Mouse (Mus musculus): ENCODE measurements around the gene Lpcat2b. TPM values are rescaled to one million over a fixed set of nuclear protein-coding genes. Genes with fewer than 3 reads are reported as not detected.

The Lpcat2b gene
- polyA plus RNA-seq, 1 experiment from 2014 or later, result not detected

DNA sequence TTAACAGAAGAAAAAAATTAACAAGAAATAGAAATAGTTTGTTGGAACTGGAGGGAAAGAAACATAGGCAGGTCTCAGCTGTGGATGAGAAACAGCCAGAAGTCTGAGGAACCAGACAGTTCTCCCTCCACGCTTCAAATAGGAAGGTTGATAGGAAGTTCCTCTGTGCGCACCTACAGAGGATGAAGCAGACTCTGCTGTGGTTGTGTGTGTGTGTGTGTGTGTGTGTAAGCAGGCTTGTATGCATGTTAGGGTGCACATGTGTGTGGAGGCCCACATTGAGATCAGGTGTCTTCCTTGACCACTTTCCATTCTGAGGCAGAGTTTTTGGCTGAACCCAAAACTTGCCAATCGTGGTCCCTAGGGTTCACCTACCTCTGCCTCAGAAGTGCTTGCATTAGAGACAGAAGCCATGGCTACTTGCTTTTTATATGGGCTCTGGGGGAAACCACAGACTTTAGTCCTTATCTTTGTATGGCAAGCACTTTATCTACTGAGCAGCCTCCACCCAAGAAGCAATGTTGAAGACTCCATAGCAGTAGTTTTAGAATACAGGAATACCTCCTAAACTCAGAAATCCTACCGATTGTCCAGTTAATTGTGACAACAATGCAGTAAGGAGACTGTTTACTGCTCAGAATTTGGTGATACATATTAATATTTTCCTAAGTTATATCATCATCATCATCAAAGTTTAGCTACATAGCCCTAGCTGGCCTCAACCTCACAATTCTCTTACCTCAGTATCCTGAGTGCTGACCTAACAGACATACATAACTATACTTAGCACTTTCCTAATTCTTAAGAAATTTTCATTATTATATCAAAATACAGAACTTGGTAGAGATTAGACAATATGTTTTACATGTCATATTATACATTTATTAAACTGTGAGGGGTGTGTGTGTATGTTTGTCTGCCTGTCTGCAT lies 31.1 kb downstream of the Lpcat2b start:
- no peak overlapping the region for H3K27ac ChIP-seq
- H3K4me3 ChIP-seq, result no peak overlapping the region
- H3K9me3 ChIP-seq (replicated peaks), result no peaks in the 10 kb centered on the region
- H3K36me3 ChIP-seq, result no peaks in the 10 kb centered on the region
- DNase-seq (ENCODE audit: low spot score), result no peak
- WGBS, result 90% methylated on average over 4 of the region's 4 CpGs
- H3K27me3 ChIP-seq (ENCODE audit: low read depth, poor library complexity, severe bottlenecking), result no peaks in the 10 kb centered on the region
- no peaks in the 10 kb centered on the region; the same call in 1 of the 2 replicates for H3K4me1 ChIP-seq

DNA sequence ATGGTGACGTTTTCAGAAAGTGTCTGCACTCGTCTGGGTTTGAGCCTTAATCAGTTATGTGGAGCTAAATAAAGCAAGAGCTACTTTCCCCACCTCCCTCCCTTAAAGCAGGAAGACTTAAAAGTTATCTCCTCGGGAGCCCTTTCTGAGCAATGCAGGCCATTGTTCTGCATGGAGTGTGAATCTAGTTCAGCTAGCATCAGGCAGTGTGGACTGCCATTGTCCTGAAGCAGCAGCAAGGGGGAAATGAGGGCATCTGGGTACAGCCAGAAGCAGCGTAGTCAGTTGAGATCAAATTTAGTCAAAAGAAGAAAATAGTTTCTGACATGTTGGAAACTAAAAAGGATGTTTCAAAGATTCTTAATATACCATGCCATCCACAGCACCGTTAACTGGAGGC lies 35.2 kb downstream of the Lpcat2b start:
- Histone ChIP-seq H3K4me3 (no peak overlapping the region), H3K27ac (no peak overlapping the region), H3K36me3 (0 out of 2 replicates have a peak, but pooled peaks cover 3% of the 10 kb centered on the region), H3K4me1 (no peaks in the 10 kb centered on the region; the same call in 1 of the 2 replicates), H3K27me3 (ENCODE audit: low read depth, poor library complexity, severe bottlenecking) (no peaks in the 10 kb centered on the region), H3K9me3 (replicated peaks) (no peaks in the 10 kb centered on the region)
- no peak for DNase-seq (ENCODE audit: low spot score)
- WGBS, result 70% methylated on average over 5 of the region's 5 CpGs

DNA sequence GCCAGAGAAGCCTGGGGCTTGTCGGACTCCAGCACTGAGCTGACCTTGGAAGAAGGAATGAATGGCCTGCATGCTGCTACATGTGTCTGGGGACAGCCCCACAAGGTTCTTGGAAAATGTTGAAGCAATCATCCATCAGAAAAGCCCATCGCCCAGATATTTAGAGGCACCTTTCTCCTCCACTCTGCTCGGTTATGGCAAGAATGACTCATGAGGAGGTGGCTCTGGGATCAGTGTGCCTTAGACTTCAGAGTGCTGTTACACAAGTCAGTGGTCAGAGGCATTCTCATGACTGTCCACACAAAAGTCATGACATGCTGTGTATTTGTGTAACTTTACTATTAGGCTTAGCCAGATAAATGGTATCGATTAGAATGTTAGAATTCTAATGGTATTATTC lies 35.7 kb downstream of the Lpcat2b start:
- no peak for DNase-seq (ENCODE audit: low spot score)
- H3K27ac ChIP-seq, result no peak overlapping the region
- 83% methylated on average over 4 of the region's 4 CpGs for WGBS

DNA sequence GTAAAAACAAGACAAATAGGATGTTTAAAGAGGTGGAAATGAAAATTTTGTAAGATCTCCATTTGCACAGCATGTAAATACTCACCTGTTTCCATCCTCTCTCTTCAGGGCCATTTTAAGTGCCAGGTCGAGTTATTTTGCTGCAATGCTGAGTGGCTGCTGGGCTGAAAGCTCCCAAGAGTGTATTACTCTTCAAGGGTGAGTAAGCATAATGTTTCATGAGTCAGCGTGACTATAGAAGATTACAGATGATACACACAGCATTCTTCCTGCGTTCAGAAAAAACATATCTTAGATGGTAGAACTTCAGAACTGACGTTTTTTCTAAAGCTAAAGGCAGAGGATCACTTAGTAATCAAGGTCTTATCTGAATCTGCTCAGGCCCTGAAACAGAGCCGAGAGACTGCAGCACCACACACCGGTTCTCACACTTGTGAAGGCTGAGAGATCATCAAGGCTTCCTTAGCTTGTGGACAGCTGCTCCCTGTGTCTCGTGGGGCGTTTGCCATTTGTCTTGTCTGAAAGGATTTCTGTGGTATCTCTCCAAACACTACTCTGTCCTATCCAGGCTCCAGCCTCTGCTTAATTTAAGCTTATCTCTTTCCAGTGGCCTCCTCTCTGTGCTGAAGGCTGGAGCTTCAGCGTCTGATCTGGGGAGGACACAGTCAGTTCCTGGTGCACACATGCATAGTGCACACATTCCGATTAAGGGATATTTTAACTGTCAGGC lies 39.4 kb downstream of the Lpcat2b start:
- Histone ChIP-seq H3K4me1 (no peaks in the 10 kb centered on the region; the same call in 1 of the 2 replicates), H3K27ac (no peak overlapping the region), H3K27me3 (ENCODE audit: low read depth, poor library complexity, severe bottlenecking) (no peaks in the 10 kb centered on the region), H3K36me3 (peaks cover 12% of the 10 kb centered on the region; the same call in 1 of the 2 replicates), H3K9me3 (replicated peaks) (no peaks in the 10 kb centered on the region), H3K4me3 (no peak overlapping the region)
- DNase-seq (ENCODE audit: low spot score), result no peak
- 83% methylated on average over 10 of the region's 10 CpGs for WGBS

More for the DNA sequence above, 35.7 kb downstream of the Lpcat2b start:
- H3K36me3 ChIP-seq, result peaks cover 4% of the 10 kb centered on the region; the same call in 1 of the 2 replicates
- H3K4me1 ChIP-seq, result no peaks in the 10 kb centered on the region; the same call in 1 of the 2 replicates
- no peak overlapping the region for H3K4me3 ChIP-seq
- no peaks in the 10 kb centered on the region for H3K9me3 ChIP-seq (replicated peaks)
- H3K27me3 ChIP-seq (ENCODE audit: low read depth, poor library complexity, severe bottlenecking), result no peaks in the 10 kb centered on the region

DNA sequence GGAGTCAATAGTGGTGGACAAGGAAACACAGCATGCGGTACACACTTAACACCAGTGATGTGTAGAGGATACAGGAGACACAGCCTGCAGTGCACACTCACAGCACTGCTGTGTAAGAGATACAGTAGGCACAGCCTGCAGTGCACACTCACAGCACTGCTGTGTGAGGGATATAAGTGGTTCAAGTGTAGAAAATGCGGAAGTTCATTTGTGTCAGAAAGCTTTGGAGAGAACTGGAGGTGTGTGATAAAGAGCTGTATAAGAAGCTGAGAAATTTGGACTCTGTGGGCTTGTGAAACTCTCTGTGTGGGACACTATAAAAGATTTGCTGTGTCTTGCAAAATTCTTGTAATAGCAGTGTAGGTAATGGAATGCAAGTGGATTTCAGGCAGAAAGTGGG lies 48.8 kb downstream of the Lpcat2b start:
- 93% methylated on average over 2 of the region's 2 CpGs for WGBS
- H3K4me3 ChIP-seq, result no peak overlapping the region
- H3K9me3 ChIP-seq (replicated peaks), result no peaks in the 10 kb centered on the region
- no peak overlapping the region for H3K27ac ChIP-seq
- H3K4me1 ChIP-seq, result no peaks in the 10 kb centered on the region
- no peak for DNase-seq (ENCODE audit: low spot score)
- H3K27me3 ChIP-seq (ENCODE audit: low read depth, poor library complexity, severe bottlenecking), result no peaks in the 10 kb centered on the region
- H3K36me3 ChIP-seq, result peaks cover 3% of the 10 kb centered on the region; the same call in 1 of the 2 replicates

Other genes starting within 250 kb of the Lpcat2b start
- 12.1 and 13.6 TPM in 2 replicates for gene Tgfbr3, start 141.9 kb upstream of the Lpcat2b start, polyA plus RNA-seq (2016; fragmentation: Nextera tagmentation; extraction: Ambion mirVana)
- 0.73 and 1.3 TPM in 2 replicates for gene Brdt, start 100.4 kb upstream of the Lpcat2b start, polyA plus RNA-seq (2016; fragmentation: Nextera tagmentation; extraction: Ambion mirVana)
- gene Ephx4, start 28.8 kb upstream of the Lpcat2b start, polyA plus RNA-seq (2016; fragmentation: Nextera tagmentation; extraction: Ambion mirVana), result 0.36 TPM in 2 replicates
- 3.0 and 4.0 TPM in 2 replicates for gene Btbd8, start 6.4 kb downstream of the Lpcat2b start, polyA plus RNA-seq (2016; fragmentation: Nextera tagmentation; extraction: Ambion mirVana)
- gene Gm42669, start 76.1 kb downstream of the Lpcat2b start, polyA plus RNA-seq (2016; fragmentation: Nextera tagmentation; extraction: Ambion mirVana), result 0.36 and 0.56 TPM in 2 replicates
- gene 1700028K03Rik, start 103.2 kb downstream of the Lpcat2b start, polyA plus RNA-seq (2016; fragmentation: Nextera tagmentation; extraction: Ambion mirVana), result 0.06 and 0.10 TPM in 2 replicates
- 19.0 and 22.7 TPM in 2 replicates for gene Rpap2, start 165.8 kb downstream of the Lpcat2b start, polyA plus RNA-seq (2016; fragmentation: Nextera tagmentation; extraction: Ambion mirVana)
- gene Glmn, start 166.3 kb downstream of the Lpcat2b start, polyA plus RNA-seq (2016; fragmentation: Nextera tagmentation; extraction: Ambion mirVana), result 33.0 and 39.0 TPM in 2 replicates

All from limb, embryonic 10.5 days (tissue).